Mouse (Mus musculus): ENCODE measurements around the gene Osm. TPM values are rescaled to one million over a fixed set of nuclear protein-coding genes. Genes with fewer than 3 reads are reported as not detected.

The Osm gene
- polyA plus RNA-seq, 1 experiment from 2014 or later: not detected

DNA sequence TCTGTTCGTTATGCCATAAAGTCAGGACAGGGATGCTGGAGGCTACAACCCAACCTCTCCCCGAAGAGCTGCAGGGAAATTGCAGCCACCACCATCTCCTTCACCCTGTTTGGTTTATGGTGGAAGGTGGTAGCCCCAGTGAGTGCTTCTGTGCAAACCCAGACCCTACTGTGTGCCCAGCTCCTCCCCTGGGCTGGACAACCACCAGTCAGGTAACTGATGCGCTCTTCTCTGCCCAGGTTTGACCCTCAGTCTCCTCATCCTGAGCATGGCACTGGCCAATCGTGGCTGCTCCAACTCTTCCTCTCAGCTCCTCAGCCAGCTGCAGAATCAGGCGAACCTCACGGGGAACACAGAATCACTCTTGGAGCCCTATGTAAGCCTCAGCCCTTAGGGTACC, 1.9 kb downstream of the Osm start:
- Histone ChIP-seq H3K4me3 (ENCODE audit: low read depth, low read length) (no peak overlapping the region), H3K27ac (ENCODE audit: low read depth) (no peak overlapping the region), H3K27me3 (replicated peaks; ENCODE audit: control insufficient read depth, insufficient read depth, low read length) (no peaks in the 10 kb centered on the region), H3K4me2 (ENCODE audit: low read length) (no peak overlapping the region), H3K9me3 (ENCODE audit: control insufficient read depth, low read length) (no peaks in the 10 kb centered on the region), H3K4me1 (replicated peaks; ENCODE audit: control insufficient read depth, insufficient read depth, low read length) (no peaks in the 10 kb centered on the region), H3K9ac (ENCODE audit: low read length) (no peak overlapping the region), H3K36me3 (ENCODE audit: control insufficient read depth, insufficient read depth, low read length) (no peaks in the 10 kb centered on the region)
- DNase-seq (ENCODE audit: low spot score) (no peak), ATAC-seq (replicated peaks; ENCODE audit: low FRiP score, low TSS enrichment, low read depth) (no peak)
- WGBS: 85% methylated on average over 6 of the region's 6 CpGs

DNA sequence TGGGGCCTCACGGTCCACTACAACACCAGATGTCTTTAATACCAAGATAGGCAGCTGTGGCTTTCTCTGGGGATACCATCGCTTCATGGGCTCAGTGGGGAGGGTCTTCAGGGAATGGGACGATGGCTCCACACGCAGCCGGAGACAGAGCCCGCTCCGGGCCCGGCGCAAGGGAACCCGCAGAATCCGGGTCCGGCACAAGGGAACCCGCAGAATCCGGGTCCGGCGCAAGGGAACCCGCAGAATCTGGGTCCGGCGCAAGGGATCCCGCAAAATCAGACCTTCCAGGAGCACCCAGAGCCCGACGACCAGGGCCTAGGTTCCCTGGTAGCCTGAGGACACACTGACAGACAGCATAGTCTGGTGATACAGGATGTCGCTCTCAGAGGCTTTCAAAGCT, 3.5 kb downstream of the Osm start:
- DNase-seq (ENCODE audit: low spot score): no peak
- 93% methylated on average over 23 of the region's 23 CpGs for WGBS
- no peaks in the 10 kb centered on the region for H3K36me3 ChIP-seq (ENCODE audit: control insufficient read depth, insufficient read depth, low read length)
- ATAC-seq (replicated peaks; ENCODE audit: low FRiP score, low TSS enrichment, low read depth): no peak
- H3K27me3 ChIP-seq (replicated peaks; ENCODE audit: control insufficient read depth, insufficient read depth, low read length): no peaks in the 10 kb centered on the region
- H3K27ac ChIP-seq (ENCODE audit: low read depth): no peak overlapping the region
- H3K4me2 ChIP-seq (ENCODE audit: low read length): no peak overlapping the region
- H3K9me3 ChIP-seq (ENCODE audit: control insufficient read depth, low read length): no peaks in the 10 kb centered on the region
- no peak overlapping the region for H3K9ac ChIP-seq (ENCODE audit: low read length)
- no peak overlapping the region for H3K4me3 ChIP-seq (ENCODE audit: low read depth, low read length)
- H3K4me1 ChIP-seq (replicated peaks; ENCODE audit: control insufficient read depth, insufficient read depth, low read length): no peaks in the 10 kb centered on the region

- Histone ChIP-seq H3K4me3 (ENCODE audit: low read depth, low read length) (no peak overlapping the region), H3K27me3 (replicated peaks; ENCODE audit: control insufficient read depth, insufficient read depth, low read length) (no peaks in the 10 kb centered on the region), H3K4me1 (replicated peaks; ENCODE audit: control insufficient read depth, insufficient read depth, low read length) (no peaks in the 10 kb centered on the region), H3K36me3 (ENCODE audit: control insufficient read depth, insufficient read depth, low read length) (no peaks in the 10 kb centered on the region), H3K9ac (ENCODE audit: low read length) (no peak overlapping the region), H3K9me3 (ENCODE audit: control insufficient read depth, low read length) (no peaks in the 10 kb centered on the region), H3K27ac (ENCODE audit: low read depth) (no peak overlapping the region), H3K4me2 (ENCODE audit: low read length) (no peak overlapping the region)
- 70% methylated on average over 7 of the region's 7 CpGs for WGBS
- DNase-seq (ENCODE audit: low spot score): no peak
- ATAC-seq (replicated peaks; ENCODE audit: low FRiP score, low TSS enrichment, low read depth): no peak
These were observed 3.9 kb downstream of the Osm start for GRCm38 (mm10) chr11:4240151-4240550.

DNA sequence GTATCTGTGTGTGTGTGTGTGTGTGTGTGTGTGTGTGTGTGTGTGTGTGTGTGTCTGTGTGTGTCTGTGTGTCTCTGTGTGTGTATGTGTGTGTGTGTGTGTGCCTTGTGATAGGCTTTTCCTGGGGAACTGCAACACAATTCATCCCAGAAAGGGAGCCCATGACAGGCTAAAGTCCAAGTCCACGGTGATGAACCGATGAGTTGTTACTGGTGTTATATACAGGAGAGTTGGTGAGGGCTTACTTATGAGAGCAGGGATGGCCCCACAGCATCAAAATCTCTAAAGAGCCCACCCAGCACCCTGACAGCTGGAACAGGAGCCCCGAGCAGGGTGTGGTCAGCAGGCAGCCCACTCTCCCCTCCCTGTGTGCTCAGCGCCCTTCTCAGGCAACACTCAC, 5.0 kb downstream of the Osm start:
- no peaks in the 10 kb centered on the region for H3K4me1 ChIP-seq (replicated peaks; ENCODE audit: control insufficient read depth, insufficient read depth, low read length)
- no peaks in the 10 kb centered on the region for H3K9me3 ChIP-seq (ENCODE audit: control insufficient read depth, low read length)
- no peak overlapping the region for H3K27ac ChIP-seq (ENCODE audit: low read depth)
- no peak overlapping the region for H3K9ac ChIP-seq (ENCODE audit: low read length)
- no peak overlapping the region for H3K4me3 ChIP-seq (ENCODE audit: low read depth, low read length)
- H3K27me3 ChIP-seq (replicated peaks; ENCODE audit: control insufficient read depth, insufficient read depth, low read length): no peaks in the 10 kb centered on the region
- no peak overlapping the region for H3K4me2 ChIP-seq (ENCODE audit: low read length)
- 83% methylated on average over 4 of the region's 4 CpGs for WGBS
- no peaks in the 10 kb centered on the region for H3K36me3 ChIP-seq (ENCODE audit: control insufficient read depth, insufficient read depth, low read length)
- ATAC-seq (replicated peaks; ENCODE audit: low FRiP score, low TSS enrichment, low read depth): no peak
- DNase-seq (ENCODE audit: low spot score): no peak

DNA sequence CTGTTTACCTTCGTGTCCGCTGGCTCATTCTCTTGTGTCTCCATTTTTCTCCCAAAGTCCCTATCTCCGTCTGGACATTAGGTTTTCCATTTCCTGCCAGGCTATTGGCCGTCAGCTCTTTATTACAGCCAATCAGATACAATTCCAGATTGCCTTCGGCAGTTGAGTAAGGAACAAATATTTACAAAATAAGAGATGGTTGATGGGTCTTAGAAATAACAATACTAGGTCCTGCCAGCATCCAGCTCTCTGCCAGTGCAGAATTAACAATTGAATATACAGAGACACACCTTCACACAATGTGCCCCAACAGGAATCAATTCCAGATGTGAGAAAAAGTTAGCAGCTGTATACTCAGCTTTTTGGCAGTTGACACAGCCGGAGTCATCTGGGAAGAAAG, 9.9 kb downstream of the Osm start:
- Histone ChIP-seq H3K4me1 (replicated peaks; ENCODE audit: control insufficient read depth, insufficient read depth, low read length) (no peaks in the 10 kb centered on the region), H3K4me3 (ENCODE audit: low read depth, low read length) (no peak overlapping the region), H3K27ac (ENCODE audit: low read depth) (no peak overlapping the region), H3K9me3 (ENCODE audit: control insufficient read depth, low read length) (no peaks in the 10 kb centered on the region), H3K27me3 (replicated peaks; ENCODE audit: control insufficient read depth, insufficient read depth, low read length) (no peaks in the 10 kb centered on the region), H3K4me2 (ENCODE audit: low read length) (no peak overlapping the region), H3K36me3 (ENCODE audit: control insufficient read depth, insufficient read depth, low read length) (no peaks in the 10 kb centered on the region), H3K9ac (ENCODE audit: low read length) (no peak overlapping the region)
- WGBS: 54% methylated on average over 6 of the region's 6 CpGs
- no peak for DNase-seq (ENCODE audit: low spot score)
- ATAC-seq (replicated peaks; ENCODE audit: low FRiP score, low TSS enrichment, low read depth): no peak

DNA sequence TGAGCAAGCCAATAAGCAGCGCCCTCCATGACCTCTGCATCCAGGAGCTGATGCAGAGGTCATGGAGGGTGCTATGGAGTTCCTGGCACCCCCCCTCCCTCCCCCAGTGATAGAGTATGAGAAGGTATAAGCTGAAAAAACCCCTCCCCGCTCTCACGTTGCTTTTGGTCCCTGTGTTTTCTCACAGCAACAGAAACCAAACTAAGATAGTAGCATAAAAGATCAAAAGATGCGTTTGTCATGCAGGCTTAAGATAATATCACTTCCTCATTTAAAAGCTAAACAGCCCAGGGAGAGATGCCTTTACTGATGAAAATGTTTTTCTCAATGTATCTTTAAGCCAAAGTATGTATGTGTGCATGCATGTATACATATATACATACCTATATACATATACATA, 10.4 kb downstream of the Osm start:
- DNase-seq (ENCODE audit: low spot score) (no peak), ATAC-seq (replicated peaks; ENCODE audit: low FRiP score, low TSS enrichment, low read depth) (no peak)
- H3K27me3 ChIP-seq (replicated peaks; ENCODE audit: control insufficient read depth, insufficient read depth, low read length): no peaks in the 10 kb centered on the region
- no peak overlapping the region for H3K9ac ChIP-seq (ENCODE audit: low read length)
- no peak overlapping the region for H3K4me3 ChIP-seq (ENCODE audit: low read depth, low read length)
- no peaks in the 10 kb centered on the region for H3K4me1 ChIP-seq (replicated peaks; ENCODE audit: control insufficient read depth, insufficient read depth, low read length)
- H3K4me2 ChIP-seq (ENCODE audit: low read length): no peak overlapping the region
- H3K9me3 ChIP-seq (ENCODE audit: control insufficient read depth, low read length): no peaks in the 10 kb centered on the region
- 67% methylated on average over 4 of the region's 4 CpGs for WGBS
- H3K27ac ChIP-seq (ENCODE audit: low read depth): no peak overlapping the region
- no peaks in the 10 kb centered on the region for H3K36me3 ChIP-seq (ENCODE audit: control insufficient read depth, insufficient read depth, low read length)

DNA sequence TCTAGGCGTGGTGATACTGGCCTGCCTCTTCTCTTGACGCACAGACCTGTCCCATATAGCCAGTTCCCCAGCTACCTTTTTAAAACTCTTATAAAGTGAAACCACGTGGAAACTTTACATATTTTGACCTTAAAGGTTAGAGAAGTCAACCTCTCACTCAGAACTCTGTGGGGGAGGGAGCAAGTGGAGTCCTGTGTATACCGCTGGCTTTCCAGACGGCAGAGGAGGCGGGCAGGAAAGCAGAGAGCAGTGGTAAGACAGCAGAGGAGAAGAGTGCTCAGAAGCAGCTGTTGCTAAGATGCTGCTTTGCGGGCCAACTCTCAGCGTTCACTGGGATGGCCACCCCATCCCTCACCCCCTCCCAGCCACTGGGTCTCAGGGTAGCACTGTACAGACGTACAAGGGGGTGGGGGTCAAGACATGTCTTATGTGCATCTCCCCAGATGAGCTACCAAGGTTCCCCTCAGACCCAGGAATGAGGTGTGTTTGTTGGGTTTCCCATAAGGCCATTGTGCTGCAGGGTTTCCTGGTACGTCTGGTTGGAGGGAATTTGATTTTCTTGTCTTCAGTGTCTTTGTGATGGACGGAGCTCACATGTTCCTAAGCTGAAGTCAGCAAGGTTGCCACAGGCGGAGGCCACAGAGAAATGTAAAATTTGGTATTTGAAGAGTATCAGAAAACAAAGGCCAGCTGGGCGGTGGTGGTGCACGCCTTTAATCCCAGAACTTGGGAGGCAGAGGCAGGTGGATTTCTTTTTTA, 11.2 kb downstream of the Osm start:
- ATAC-seq (replicated peaks; ENCODE audit: low FRiP score, low TSS enrichment, low read depth): no peak

DNA sequence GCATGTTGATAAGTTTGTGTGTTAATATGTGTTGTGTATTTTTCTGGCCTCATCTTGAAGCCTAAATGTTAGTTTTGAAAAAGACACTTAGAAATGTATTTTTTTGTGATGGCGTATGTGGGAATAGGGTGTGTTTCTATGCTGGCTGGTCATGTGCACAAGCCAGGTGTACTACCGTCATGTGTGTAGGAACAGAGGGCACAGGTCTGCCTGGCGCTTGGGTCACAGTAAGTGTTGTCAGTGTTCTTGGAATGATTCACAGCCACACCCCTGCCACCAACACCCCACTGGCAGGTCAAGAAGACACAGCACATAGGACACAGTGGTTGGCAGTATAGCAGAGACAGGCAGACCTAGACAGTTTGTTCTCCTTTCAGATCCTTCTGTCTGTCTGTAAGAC, 12.9 kb downstream of the Osm start:
- H3K36me3 ChIP-seq (ENCODE audit: control insufficient read depth, insufficient read depth, low read length): no peaks in the 10 kb centered on the region
- H3K27me3 ChIP-seq (replicated peaks; ENCODE audit: control insufficient read depth, insufficient read depth, low read length): no peaks in the 10 kb centered on the region
- no peak overlapping the region for H3K27ac ChIP-seq (ENCODE audit: low read depth)
- ATAC-seq (replicated peaks; ENCODE audit: low FRiP score, low TSS enrichment, low read depth) (no peak), DNase-seq (ENCODE audit: low spot score) (no peak)
- H3K4me2 ChIP-seq (ENCODE audit: low read length): no peak overlapping the region
- no peak overlapping the region for H3K9ac ChIP-seq (ENCODE audit: low read length)
- WGBS: 90% methylated on average over 3 of the region's 3 CpGs
- no peaks in the 10 kb centered on the region for H3K9me3 ChIP-seq (ENCODE audit: control insufficient read depth, low read length)
- H3K4me3 ChIP-seq (ENCODE audit: low read depth, low read length): no peak overlapping the region
- H3K4me1 ChIP-seq (replicated peaks; ENCODE audit: control insufficient read depth, insufficient read depth, low read length): no peaks in the 10 kb centered on the region

More for the DNA sequence above, 11.2 kb downstream of the Osm start:
- no peak overlapping the region for H3K4me2 ChIP-seq (ENCODE audit: low read length)
- H3K27me3 ChIP-seq (replicated peaks; ENCODE audit: control insufficient read depth, insufficient read depth, low read length): no peaks in the 10 kb centered on the region
- no peaks in the 10 kb centered on the region for H3K4me1 ChIP-seq (replicated peaks; ENCODE audit: control insufficient read depth, insufficient read depth, low read length)
- H3K9me3 ChIP-seq (ENCODE audit: control insufficient read depth, low read length): no peaks in the 10 kb centered on the region
- 69% methylated on average over 14 of the region's 14 CpGs for WGBS
- DNase-seq (ENCODE audit: low spot score): no peak
- H3K9ac ChIP-seq (ENCODE audit: low read length): no peak overlapping the region
- no peaks in the 10 kb centered on the region for H3K36me3 ChIP-seq (ENCODE audit: control insufficient read depth, insufficient read depth, low read length)
- no peak overlapping the region for H3K4me3 ChIP-seq (ENCODE audit: low read depth, low read length)
- no peak overlapping the region for H3K27ac ChIP-seq (ENCODE audit: low read depth)

DNA sequence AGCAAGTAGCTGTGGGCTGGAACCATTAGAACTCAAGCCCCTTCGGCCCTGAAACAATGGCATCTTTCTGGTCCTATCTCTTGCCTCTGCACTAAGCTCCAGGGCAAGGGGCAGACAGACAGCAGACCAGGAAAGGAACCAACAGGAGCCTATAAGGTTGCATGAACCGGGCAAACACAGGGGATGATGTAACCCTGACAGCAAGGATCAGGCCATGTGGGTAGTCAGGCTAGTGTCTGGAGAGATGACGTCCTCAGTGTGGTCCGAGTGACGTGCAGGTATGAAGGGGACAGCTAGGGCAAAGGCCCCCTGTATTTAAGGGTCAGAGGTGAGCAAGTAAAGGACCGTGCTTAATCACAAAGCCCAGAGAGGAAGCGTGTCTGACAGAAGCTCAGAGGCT, 14.1 kb downstream of the Osm start:
- H3K27me3 ChIP-seq (replicated peaks; ENCODE audit: control insufficient read depth, insufficient read depth, low read length): no peaks in the 10 kb centered on the region
- ATAC-seq (replicated peaks; ENCODE audit: low FRiP score, low TSS enrichment, low read depth): no peak
- H3K4me2 ChIP-seq (ENCODE audit: low read length): no peak overlapping the region
- H3K9me3 ChIP-seq (ENCODE audit: control insufficient read depth, low read length): no peaks in the 10 kb centered on the region
- H3K4me1 ChIP-seq (replicated peaks; ENCODE audit: control insufficient read depth, insufficient read depth, low read length): no peaks in the 10 kb centered on the region
- no peak for DNase-seq (ENCODE audit: low spot score)
- no peak overlapping the region for H3K27ac ChIP-seq (ENCODE audit: low read depth)
- no peak overlapping the region for H3K4me3 ChIP-seq (ENCODE audit: low read depth, low read length)
- H3K9ac ChIP-seq (ENCODE audit: low read length): no peak overlapping the region
- 65% methylated on average over 7 of the region's 7 CpGs for WGBS
- H3K36me3 ChIP-seq (ENCODE audit: control insufficient read depth, insufficient read depth, low read length): no peaks in the 10 kb centered on the region

All from intestine, embryonic 14.5 days (tissue).